Mouse (Mus musculus) heart, embryonic 13.5 days (tissue): ENCODE measurements around the gene Celf3. TPM values are rescaled to one million over a fixed set of nuclear protein-coding genes. Genes with fewer than 3 reads are reported as not detected.

Experiments used
- ATAC-seq: fragments of 200-750 bp; cut with Nextera tagmentation; 2 replicates; pipeline ENCODE4 v1.8.0; 2017; ENCODE audit warnings: moderate TSS enrichment; ENCODE audit not compliant: insufficient number of reproducible peaks, low FRiP score, low TSS enrichment; ENCODE audit errors: extremely low read depth
- H3K27ac ChIP-seq: fragments of 300-500 bp; sonication (generic); replicated peaks from 2 replicates; pipeline ENCODE4 v1.5.1; 2015; ENCODE audit warnings: moderate library complexity, mild to moderate bottlenecking, inconsistent platforms
- H3K27me3 ChIP-seq: fragments of 300-500 bp; sonication (generic); replicated peaks from 2 replicates; pipeline ENCODE4 v1.6.1; 2015; ENCODE audit warnings: mild to moderate bottlenecking, inconsistent platforms
- H3K36me3 ChIP-seq: fragments of 300-500 bp; sonication (generic); 2 replicates; pipeline ENCODE4 v1.6.1; 2015; ENCODE audit warnings: mild to moderate bottlenecking, inconsistent platforms
- H3K4me1 ChIP-seq: fragments of 300-500 bp; sonication (generic); 2 replicates; pipeline ENCODE4 v1.6.1; 2015; ENCODE audit warnings: inconsistent platforms
- H3K4me2 ChIP-seq: fragments of 300-500 bp; sonication (generic); 2 replicates; pipeline ENCODE4 v1.6.1; 2015; ENCODE audit warnings: inconsistent platforms, mild to moderate bottlenecking, moderate library complexity
- H3K4me3 ChIP-seq: fragments of 300-500 bp; sonication (generic); 2 replicates; pipeline ENCODE4 v1.5.1; 2015; ENCODE audit warnings: moderate library complexity, mild to moderate bottlenecking, inconsistent platforms
- H3K9ac ChIP-seq: fragments of 300-500 bp; sonication (generic); 2 replicates; pipeline ENCODE4 v1.6.1; 2015; ENCODE audit warnings: inconsistent platforms, mild to moderate bottlenecking, moderate library complexity
- H3K9me3 ChIP-seq: fragments of 300-500 bp; sonication (generic); 2 replicates; pipeline ENCODE4 v1.6.1; 2016; ENCODE audit warnings: inconsistent platforms
- WGBS: fragments of 180-500 bp; shearing (Covaris S2); methylation state at CpG from one replicate; pipeline ENCODE4 v1.1.7; 2015; ENCODE audit warnings: mixed read lengths; 5-methylcytosine and 5-hydroxymethylcytosine counted together
- polyA plus RNA-seq: library from polyadenylated mRNA; unstranded; fragments of >200 nt; fragmentation: Nextera tagmentation; extraction: Ambion mirVana; gene quantifications from 2 replicates; pipeline ENCODE4 v1.2.1, GENCODE M21; 2015

Celf3 gene
- polyA plus RNA-seq, 1 experiment from 2014 or later = 1.5 TPM

- Histone ChIP-seq H3K4me2 (no peak overlapping the region), H3K27me3 (no peaks in the 10 kb centered on the region), H3K9ac (no peak overlapping the region), H3K4me1 (0 out of 2 replicates have a peak, but pooled peaks cover 4% of the 10 kb centered on the region), H3K4me3 (no peak overlapping the region), H3K36me3 (peaks cover 9% of the 10 kb centered on the region; the same call in 1 of the 2 replicates), H3K9me3 (no peaks in the 10 kb centered on the region), H3K27ac (no peak overlapping the region)
- ATAC-seq = peak; percentile 58; the same call in 1 of the 2 replicates
- 95% methylated on average over 3 of the region's 3 CpGs for WGBS
Measured at GRCm38 (mm10) chr3:94537187-94537586, 59.1 kb downstream of the Celf3 start.

Other genes starting within 250 kb of the Celf3 start
- not detected in 2 replicates for gene Gm4778, start 214.3 kb upstream of the Celf3 start, polyA plus RNA-seq
- gene Them4, start 168.2 kb upstream of the Celf3 start, polyA plus RNA-seq = 10.6 and 10.8 TPM in 2 replicates
- gene Them5, start 136.2 kb upstream of the Celf3 start, polyA plus RNA-seq = not detected in 2 replicates
- gene C2cd4d, start 115.9 kb upstream of the Celf3 start, polyA plus RNA-seq = 0.31 and 0.52 TPM in 2 replicates
- gene Rorc, start 105.5 kb upstream of the Celf3 start, polyA plus RNA-seq = 3.3 and 3.6 TPM in 2 replicates
- 0.08 TPM in 2 replicates for gene Lingo4, start 79.8 kb upstream of the Celf3 start, polyA plus RNA-seq
- gene Tdrkh, start 65.0 kb upstream of the Celf3 start, polyA plus RNA-seq = 8.6 and 8.8 TPM in 2 replicates
- gene Mrpl9, start 35.0 kb upstream of the Celf3 start, polyA plus RNA-seq = 59.8 and 62.9 TPM in 2 replicates
- gene Oaz3, start 34.4 kb upstream of the Celf3 start, polyA plus RNA-seq = 0.27 and 0.38 TPM in 2 replicates
- 4.0 and 4.4 TPM in 2 replicates for gene Riiad1, start 2.0 kb downstream of the Celf3 start, polyA plus RNA-seq
- gene Snx27, start 104.4 kb downstream of the Celf3 start, polyA plus RNA-seq = 32.8 and 36.0 TPM in 2 replicates
- not detected in 2 replicates for gene Gm10972, start 164.8 kb downstream of the Celf3 start, polyA plus RNA-seq
- gene Tuft1, start 180.6 kb downstream of the Celf3 start, polyA plus RNA-seq = 5.9 and 6.4 TPM in 2 replicates
- gene Selenbp2, start 215.3 kb downstream of the Celf3 start, polyA plus RNA-seq = 1.3 and 1.7 TPM in 2 replicates